Mouse (Mus musculus) left cerebral cortex, postnatal 25 days (tissue): ENCODE measurements around the gene Lmo4. TPM values are rescaled to one million over a fixed set of nuclear protein-coding genes. Genes with fewer than 3 reads are reported as not detected.
A peak's percentile ranks its signal among the peaks of the same experiment; 100 is the strongest.

ENCODE experiments used
- DNase-seq, 2 experiments: peaks; one replicate each; pipeline ENCODE4 v3.0.0; 2022; ENCODE audit warnings: low spot score in 2 of 2, mixed read lengths in 1 of 2
- intact Hi-C: fragments of 180-260 bp; cut with DNase I; formaldehyde crosslinking; loops from one replicate; pipeline ENCODE4 v1.15.1; 2025
- total RNA-seq, 2 experiments: library from RNA; stranded (reverse); gene quantifications; 2 replicates each; pipeline ENCODE4 v1.2.3; 2021

Lmo4 gene
- total RNA-seq, 2 experiments from 2014 or later, result 298 to 331 TPM

DNA sequence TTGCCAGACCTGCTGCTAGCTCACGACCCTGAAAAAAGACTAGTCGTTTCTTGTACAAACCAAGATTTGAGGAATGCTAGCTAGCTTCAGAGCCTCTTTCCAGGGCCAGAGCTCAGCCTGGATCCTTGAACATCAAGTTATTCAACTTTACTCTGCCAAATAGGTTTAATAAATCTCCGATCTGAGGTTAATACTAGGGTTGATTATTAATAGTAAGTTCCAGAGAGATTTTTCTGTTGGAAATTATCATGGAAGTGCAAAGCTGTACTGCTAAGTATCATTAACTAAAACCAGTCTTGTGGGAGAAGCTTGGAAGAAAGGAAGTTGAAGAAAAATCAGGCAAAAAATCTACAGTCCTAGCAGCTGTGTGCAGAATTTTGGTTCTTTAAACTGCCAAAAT is 1.2 kb upstream of the Lmo4 start:
- no peak for DNase-seq
- intact Hi-C loops, result loop anchor here (2.0 to 10.0 kb wide), 7 partner anchors 37 to 1321 kb away; partner anchors contain the start of gene Pkn2

DNA sequence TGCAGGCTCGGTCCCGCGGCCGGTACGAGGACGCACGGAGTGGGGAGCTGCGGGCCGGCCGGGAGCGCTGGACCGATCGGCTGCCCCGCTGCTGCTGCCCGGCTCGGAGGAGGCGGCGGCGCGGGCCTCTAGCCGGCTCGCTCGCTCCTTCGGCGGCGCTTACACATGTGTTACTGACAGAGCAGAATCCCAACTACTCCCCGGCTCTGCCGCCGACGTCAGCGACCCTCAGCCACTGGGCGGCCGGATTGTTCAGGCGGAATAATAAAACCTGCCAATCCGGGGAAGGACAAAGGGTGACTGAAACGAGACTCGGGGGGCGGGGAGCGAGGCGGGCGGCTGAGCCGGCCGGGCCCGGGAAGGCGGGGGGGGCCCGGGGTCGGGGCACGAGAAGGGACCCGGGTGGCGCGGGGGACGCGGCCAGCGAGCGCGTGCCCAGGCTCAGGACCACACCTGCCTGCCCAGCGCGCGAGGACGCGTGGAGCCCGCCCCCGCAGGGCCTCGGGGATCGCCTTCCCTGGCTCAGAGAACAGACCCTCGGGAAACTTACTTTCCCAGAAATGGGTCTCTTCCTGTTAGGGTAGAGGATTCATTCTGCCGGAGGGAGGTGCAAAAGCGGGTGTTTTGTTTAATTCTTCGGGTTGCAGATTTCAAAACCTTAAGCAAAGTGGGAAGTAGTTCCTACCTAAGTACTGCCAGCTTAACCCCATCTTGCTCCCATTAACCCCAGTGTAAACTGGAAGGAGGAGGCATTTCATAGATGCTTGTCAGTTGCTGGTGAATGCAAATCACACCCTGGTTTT is 532 bp upstream of the Lmo4 start:
- peak; percentile 94 to 98 for DNase-seq
- intact Hi-C loops, result loop anchor here (2.0 to 10.0 kb wide), 7 partner anchors 37 to 1321 kb away; partner anchors contain the start of gene Pkn2

DNA sequence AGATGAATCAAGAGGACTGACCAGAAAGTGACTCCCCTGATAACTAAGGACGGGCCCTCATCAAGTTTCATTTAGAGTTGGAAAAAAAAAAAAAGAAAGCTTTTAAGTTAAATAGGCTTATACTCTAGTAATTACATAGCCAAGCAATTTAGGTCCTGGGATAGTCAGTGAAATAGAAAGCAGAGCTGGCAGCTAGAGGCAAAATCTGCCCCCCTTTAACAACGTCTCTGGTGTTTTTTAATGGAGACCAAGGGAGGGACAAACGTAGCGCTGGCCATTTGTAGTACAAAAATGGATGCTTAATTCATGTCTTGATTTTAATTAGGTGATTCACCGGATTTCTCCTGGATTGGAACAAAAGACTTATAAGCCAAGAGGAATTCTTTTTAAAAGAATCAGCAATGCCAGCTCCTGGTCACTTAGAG is 1.0 kb downstream of the Lmo4 start:
- intact Hi-C loops, result loop anchor here (5.0 to 10.0 kb wide), 8 partner anchors 113 to 1319 kb away; partner anchors contain the start of gene Pkn2
- no peak for DNase-seq

DNA sequence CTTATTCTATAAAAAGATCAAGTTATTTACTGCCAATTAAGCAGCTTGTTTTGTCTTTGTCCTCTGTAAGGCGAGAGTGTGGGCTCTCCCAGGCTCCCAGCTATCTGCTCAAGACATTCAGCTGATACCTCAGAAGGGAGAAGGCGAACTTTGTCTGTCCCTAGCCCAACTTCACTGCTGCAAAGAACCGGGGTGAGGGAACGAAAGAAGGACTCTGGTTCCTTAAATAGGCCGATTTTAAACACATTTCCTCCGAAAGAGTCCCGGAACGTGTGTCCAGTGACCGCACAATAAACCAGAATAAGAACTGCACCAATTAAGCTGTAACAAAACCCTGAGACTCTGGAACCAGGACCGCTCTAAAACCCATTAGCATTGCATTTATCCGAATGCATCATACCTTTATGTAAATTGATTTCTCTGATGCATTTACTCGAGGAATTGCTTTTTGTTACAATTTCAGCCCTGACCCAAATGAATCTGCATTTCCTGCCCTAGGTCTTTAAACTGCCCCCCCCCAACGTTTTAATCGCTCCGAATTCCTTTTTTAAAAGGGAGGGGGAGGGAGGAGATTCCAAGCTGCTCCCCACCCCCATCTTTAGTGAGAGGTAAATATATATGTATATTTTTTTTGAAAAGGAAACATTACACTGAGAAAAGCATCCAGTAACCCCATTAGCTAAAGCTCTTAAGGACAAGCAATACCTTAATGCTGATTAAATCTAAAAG is 1.6 kb downstream of the Lmo4 start:
- DNase-seq, result peak in 1 of 2 experiments; percentile 49
- intact Hi-C loops, result loop anchor here (5.0 to 10.0 kb wide), 8 partner anchors 114 to 1319 kb away; partner anchors contain the start of gene Pkn2

DNA sequence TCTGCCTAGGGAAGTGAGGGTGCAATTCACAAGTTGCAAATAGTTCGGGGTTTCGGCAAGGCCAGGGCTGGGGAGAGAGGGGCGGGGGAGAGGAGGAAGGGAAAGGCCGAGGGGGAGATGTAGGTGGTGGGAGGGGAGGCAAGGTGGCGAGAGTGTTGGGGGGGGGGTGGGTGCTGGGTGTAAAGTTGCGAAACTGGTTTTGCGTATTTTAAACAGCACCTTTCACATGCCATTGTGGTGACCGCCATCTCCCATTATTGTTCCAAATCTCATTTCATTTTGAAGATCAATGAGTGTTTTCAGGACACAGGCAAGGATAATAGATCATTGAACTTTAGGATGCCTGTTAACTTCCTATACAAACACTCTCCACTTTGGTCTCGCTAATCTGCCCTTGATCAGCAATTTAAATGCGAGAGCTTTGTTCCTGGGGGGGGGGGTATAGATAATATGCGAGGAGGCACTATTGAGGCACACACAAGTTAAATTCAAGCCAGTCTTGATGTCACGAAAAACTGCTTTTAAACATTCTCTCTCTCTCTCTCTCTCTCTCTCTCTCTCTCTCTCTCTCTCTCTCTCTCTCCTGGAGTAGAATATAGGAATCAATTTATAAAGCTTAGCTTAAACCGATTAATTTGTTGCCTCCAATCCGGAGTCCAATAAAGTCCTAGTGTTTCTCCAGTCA is 2.3 kb downstream of the Lmo4 start:
- DNase-seq, result peak in 1 of 2 experiments; percentile 7
- intact Hi-C loops, result loop anchor here (5.0 to 10.0 kb wide), 8 partner anchors 115 to 1318 kb away; partner anchors contain the start of gene Pkn2

DNA sequence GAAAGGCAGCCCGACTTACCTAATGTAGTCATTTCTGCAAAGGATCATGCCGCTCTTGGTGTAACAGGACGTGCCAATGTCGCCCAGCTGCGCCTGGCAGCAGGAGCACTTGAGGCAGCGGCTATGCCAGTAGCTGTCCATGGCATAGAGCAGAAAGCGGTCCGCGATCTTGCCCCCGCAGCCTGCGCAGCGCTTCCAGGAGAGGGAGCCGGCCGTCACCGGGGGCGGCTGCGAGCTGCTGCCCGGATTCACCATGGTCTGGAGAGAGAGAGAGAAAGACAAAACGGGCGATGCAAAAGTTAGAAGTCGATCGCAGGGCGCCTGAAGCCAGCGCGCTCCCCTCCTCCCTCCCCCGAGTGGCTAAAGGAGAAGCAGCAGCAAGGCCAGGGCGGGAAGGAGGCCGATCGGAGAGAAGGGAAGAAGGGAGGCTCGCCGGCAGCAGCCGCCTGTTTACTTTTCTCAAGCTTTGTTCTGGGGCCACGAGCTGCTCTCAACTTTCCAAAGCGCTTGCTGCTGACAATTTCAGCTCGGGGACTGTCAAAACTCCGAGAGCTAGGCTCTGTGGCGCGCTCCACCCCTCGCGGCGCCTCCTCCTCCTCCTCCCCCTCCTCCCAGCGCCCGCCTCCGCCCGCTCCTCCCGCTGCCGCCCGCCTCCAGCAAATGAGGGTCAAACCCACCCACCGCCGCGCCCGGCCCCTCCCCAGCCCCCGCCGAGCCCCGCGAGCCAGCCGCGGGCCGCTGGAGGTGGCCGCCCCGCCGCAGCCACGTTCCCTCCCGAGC is 3.0 kb downstream of the Lmo4 start:
- DNase-seq, result peak; percentile 69 to 72
- intact Hi-C loops, result loop anchor here (5.0 to 10.0 kb wide), 8 partner anchors 115 to 1317 kb away; partner anchors contain the start of gene Pkn2

DNA sequence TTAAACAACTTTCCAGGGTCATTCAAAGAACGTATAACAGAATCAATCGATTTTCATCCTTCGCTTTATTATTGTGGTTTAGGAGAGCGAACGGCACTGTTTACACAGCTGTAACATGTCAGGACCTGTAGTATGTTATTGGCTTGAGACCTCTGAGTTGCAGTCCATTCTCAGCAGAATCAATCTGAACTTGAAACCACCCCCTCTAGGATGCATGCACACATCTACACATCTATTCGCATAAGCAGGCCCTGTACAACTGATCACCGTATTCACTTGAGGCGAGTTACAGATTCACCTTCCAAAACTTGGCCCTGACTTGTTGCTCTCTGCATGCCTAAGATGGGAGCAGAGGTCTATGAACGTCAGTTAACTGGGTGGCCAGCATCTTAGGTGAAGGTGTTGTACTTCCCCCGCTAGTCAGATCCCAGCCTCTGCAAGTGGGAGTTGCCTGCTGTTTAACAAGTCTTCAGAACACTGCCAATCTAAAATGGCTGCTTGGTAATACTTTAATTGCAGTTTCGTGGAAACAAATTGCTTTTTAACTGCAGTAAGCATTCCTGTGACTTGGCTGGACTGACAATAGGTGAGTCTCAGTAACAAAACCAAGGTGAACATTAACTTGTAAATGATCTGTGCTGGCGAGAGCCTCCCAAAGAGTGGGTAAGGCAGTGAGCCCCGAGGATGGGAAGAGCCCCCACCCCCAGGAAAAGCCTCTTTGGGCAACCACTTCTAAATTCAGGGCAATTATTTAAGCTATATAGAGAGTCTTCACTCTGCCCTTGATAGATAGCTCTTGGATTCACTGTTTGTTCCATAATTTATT is 19.5 kb downstream of the Lmo4 start:
- intact Hi-C loops, result loop anchor here (5.0 kb wide), 1 partner anchor 678 kb away; no protein-coding TSS in a partner anchor
- DNase-seq, result peak in 1 of 2 experiments; percentile 21

DNA sequence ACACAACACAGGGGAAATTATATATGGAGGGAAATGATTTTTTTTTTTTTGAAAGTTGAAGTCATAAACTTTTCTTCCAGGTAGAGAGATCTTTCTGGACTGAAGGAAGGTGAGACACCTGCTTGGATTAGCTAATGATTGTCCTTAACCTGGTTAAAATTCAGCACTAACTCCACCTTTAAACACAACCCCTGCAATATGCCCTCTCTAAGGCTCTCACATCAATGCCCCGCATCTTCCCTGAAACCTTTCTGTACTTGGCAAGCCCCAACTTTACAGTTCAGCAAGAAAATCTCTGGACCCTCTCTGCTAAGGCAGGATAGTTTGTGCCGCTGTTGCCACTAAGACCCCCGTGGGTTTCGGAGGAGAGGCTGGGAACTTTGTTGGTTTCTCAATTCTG is 20.1 kb downstream of the Lmo4 start:
- no peak for DNase-seq
- intact Hi-C loops, result loop anchor here (5.0 kb wide), 1 partner anchor 678 kb away; no protein-coding TSS in a partner anchor

DNA sequence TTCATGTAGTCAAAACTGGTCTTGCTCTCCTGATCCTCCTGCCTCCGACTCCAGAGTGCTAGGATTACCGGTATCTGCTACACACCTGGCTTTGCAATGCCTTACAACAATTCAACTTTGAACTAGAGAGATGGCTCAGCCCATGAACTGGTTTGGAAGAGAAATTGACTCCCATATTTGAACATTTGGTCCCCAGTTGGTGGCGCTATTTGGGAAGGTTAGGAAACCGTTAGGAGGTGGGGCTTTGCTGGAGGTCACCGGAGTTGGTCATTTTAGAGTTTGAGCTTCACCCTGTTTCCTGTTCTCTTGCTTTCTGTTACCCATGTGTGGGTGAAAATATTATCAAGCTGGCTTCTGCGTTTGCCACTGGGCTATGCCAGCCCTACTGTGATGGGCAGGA is 22.8 kb downstream of the Lmo4 start:
- no peak for DNase-seq
- intact Hi-C loops, result no loop called here

DNA sequence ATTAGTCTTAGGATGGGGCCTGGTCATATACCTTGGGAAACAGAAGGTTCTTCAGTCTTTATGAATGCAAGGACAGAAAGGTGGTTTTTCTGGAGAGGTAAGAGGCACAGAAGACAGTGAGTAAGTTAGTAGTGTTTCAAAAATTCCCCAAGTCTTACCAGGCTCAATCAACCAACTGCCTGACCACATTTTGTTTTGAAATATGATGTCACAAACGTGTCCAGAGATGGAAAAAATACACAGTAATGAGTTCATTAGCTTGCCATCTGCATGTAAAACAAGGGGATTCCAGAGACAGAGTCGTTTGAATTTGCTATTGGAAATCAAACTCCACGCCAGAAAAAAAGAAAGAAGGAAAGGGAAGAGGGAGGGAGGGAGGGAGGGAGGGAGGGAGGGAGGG is 26.1 kb downstream of the Lmo4 start:
- no peak for DNase-seq
- intact Hi-C loops, result no loop called here

DNA sequence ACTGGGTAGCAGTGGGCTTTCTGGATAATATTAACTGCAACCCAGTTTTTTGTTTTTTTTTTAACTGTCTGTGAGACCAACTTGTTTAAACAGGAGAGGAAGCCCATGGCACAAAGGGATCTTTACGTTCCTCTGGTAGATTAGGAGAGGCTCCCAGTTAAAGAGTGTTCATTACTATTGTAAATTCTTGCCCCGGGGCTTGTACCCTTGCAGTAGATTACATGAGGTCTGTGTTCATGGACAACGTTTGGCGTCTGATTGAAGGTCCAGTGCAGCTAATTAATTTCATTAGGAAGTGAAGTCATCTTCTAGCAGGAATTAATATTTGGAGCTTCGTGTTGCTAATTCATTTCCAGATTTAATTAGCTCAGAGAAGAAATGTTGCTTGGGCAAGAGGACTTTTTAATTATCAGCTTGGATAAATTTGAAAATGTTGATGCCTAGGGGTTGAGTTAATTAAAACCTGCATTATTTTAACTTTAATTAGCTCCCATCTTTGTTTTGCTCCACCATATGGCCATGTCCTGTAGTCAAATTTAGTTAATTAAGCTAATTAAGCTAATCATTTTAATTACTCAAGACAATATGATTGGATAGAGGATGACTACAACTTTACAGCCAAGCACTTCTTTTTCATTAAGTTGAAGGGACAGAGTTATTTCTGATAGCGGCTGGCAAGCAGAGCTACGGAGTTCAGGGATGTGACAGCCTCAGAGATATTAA is 31.0 kb downstream of the Lmo4 start:
- intact Hi-C loops, result no loop called here

DNA sequence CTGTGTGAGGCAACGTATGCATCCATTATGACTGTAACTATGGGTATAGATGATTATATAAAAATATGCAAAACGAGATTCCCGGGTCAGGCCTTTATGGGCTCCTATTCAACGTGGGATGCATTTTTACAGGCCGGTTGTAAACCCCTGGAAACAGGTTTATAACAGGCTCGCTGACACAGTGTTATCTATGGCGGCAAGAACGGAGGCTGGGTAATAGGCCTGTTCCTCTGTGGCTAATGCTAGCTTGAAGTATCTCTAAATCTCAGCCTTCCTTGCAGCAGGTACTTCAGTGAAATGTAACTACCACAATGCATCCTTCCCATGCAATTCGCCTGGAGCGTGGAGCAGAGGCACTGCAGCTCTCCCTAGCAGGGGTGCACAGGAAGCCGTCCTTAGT is 31.9 kb downstream of the Lmo4 start:
- intact Hi-C loops, result no loop called here
- no peak for DNase-seq

More for the DNA sequence above, 31.0 kb downstream of the Lmo4 start:
- no peak for DNase-seq

DNA sequence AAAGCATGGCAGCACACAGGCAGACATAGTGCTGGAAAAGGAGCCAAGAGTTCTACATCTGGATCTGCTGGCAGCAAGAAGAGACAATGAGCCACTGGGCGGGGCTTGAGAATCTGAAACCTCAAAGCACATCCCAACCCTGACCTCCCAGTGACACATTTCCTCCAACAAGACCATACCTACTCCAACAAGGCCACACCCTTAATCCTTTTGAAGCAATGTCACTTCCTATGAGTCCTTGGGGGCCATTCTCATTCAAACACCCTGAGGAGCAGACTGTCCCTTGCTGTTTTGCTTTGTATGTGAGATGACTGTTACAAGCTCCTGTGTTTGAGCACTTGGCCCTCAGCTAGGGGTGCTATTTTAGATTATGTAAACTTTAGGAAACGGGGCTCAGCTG is 33.3 kb downstream of the Lmo4 start:
- intact Hi-C loops, result no loop called here
- no peak for DNase-seq

DNA sequence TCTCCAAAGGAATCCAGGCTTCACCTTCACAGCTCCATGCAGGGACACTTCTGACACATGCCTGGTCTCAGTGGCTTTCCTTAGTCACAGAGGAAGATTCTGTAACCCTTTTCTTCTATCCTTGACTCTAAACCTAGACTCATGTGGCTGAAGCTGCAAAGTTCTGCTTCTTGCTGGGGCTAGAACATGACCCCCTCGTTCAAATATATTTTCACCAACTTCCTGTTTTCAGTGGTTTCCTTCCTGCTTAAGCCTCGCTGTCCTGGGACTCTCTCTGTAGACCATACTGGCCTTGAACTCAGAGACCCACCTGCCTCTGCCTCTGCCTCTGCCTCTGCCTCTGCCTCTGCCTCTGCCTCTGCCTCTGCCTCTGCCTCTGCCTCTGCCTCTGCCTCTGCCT is 34.5 kb downstream of the Lmo4 start:
- intact Hi-C loops, result no loop called here
- no peak for DNase-seq

DNA sequence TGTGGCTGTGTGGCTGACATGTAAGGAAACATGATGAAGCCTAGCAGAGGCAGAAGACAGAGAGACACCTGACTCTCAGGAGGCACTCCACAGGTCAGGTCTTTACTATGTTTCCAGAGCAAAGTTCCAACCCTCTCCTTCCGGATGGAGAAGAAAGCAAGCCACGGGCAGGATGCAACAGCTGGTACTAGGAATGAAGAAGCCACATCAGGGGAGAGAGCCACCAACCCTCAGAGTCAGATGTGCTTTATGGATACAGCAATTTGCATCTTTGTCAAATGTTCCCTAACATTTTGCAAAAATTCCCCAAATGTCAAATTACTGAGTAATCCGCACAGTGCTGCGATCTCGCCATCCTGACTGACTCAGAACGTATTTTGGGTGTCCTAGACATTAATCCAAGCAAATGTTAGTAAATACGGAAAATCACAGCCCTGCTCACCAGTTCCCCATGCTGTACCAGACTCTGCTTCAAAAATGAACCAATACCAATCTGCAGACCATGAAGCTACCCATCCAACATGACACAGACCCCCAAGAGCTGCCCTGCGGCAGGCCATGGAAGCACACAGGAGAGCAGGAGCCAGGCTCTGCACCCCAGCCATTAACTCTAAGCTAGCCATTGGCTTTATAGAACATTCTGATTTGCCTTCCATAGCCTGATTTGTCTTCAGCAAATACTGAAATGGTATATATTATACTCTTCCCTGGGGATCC is 38.4 kb downstream of the Lmo4 start:
- DNase-seq, result peak in 1 of 2 experiments; percentile 28
- intact Hi-C loops, result loop anchor here (5.0 kb wide), 1 partner anchor 154 kb away; no protein-coding TSS in a partner anchor

DNA sequence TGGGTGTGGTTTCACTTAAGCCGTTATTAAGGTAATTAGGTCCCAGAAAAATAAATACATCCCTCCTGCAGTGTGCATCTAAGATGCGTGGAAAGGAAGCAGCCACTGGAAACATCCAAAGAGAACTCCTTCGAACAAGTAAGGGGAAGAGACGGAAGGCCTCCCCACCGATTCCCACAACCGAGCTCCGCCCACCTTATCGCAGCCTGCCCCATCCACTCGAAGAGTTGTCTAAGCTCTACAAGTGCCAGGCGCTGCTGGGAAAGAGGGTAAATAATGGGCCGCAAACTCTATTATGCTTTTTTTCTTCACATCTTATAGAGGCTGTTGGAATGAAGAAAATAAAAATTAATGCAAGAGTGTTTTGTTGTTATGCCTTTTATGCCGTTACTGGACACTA is 39.6 kb downstream of the Lmo4 start:
- intact Hi-C loops, result loop anchor here (5.0 kb wide), 1 partner anchor 153 kb away; no protein-coding TSS in a partner anchor

More for the DNA sequence above, 39.6 kb downstream of the Lmo4 start:
- DNase-seq, result no peak
